Mouse (Mus musculus) splenic B cell, adult 2 months (primary cell): ENCODE measurements around the gene Pbx1.

Experiments
- DNase-seq: peaks from one replicate; pipeline ENCODE4 v3.0.0-alpha.2; 2011; ENCODE audit warnings: low read depth, low spot score
- H3K27me3 ChIP-seq: 2 replicates; pipeline ENCODE4 v1.6.1; 2012; ENCODE audit warnings: mild to moderate bottlenecking, low read length, moderate library complexity, mixed read lengths; ENCODE audit not compliant: control insufficient read depth, poor library complexity, insufficient read depth, severe bottlenecking
- H3K36me3 ChIP-seq: 2 replicates; pipeline ENCODE4 v1.6.1; 2012; ENCODE audit warnings: mild to moderate bottlenecking, low read length, moderate library complexity, mixed read lengths; ENCODE audit not compliant: control insufficient read depth, poor library complexity, insufficient read depth, severe bottlenecking

The Pbx1 gene

DNA sequence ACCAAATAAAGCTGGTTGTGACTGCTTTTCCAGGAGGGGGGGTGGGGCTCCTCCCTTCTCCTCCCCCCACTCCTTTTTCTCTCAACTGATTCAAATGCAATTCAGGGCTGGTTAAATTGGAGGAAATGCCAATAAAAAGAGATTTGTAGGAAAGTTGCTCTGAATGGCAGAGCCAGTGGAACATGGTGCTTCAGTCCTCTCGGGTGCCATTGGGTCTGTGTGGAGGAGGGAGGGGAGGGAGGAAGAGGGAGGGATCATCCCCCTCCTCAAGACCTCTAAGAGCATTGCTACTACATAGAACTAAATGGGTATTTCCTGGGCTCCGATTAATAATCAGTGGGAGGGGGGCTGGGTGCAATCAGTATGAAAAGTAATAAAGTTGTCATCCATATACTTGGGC, 135.8 kb downstream of the Pbx1 start:
- Histone ChIP-seq H3K36me3 (no peaks in the 10 kb centered on the region), H3K27me3 (no peaks in the 10 kb centered on the region; the same call in 1 of the 2 replicates)
- no peak for DNase-seq

DNA sequence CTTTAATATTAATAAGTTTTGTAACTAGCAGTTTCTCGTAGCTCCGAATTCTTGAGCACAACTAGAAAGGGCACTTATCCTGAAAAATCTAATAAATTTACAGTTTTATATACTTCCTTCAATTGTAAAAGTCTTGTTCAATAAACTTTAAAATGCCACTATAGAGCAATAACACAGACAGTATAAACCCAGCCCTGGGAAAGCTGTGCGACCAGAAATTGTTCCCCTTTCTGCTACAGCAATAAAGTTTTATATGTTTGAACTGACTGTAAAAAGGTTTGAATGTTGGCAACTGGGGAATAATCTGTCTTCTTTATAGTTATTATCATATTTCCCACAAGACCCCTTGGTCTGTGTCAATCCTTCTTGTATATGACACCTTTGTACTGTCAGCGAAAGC, 136.3 kb downstream of the Pbx1 start:
- Histone ChIP-seq H3K27me3 (no peaks in the 10 kb centered on the region; the same call in 1 of the 2 replicates), H3K36me3 (no peaks in the 10 kb centered on the region)
- no peak for DNase-seq

DNA sequence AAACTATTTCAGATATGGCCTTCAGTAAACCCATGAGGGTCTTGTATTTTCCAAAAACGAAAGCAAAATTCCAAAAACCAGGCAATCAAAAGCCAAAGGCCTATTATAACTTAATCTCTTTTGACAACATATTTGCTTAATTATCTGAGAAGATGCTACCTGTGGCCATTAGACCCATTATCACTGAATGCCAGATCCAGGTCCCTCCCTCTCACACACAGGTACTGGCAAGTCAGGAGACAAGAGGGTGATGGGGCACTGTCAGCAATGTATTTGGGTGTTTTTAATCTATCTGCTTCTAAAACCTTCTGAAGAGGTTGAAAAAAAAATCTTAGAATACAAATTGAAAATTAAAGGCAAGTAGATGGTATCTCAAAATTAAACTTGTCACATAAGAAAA, 138.4 kb downstream of the Pbx1 start:
- Histone ChIP-seq H3K36me3 (no peaks in the 10 kb centered on the region), H3K27me3 (no peaks in the 10 kb centered on the region; the same call in 1 of the 2 replicates)
- no peak for DNase-seq

DNA sequence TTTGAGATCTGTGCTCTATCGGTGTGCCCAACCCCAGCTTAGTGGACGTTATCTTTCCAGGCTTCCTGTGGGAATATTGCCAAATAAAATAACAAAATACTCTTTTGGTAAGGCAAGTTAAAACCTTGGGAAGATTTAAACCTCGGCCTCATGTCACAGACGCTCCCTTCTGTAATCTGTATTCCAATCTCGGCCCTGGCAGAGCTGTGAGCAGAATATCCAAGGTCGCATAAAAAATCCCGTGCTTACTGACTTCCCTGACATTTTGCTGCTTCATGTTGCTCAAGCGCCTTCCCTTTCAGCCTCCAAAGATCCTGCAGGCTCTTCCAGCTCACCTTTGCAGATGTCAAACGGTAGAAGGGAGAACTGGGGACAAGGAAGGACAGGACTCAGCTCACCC, 140.0 kb downstream of the Pbx1 start:
- H3K36me3 ChIP-seq, result no peaks in the 10 kb centered on the region
- DNase-seq, result no peak
- no peaks in the 10 kb centered on the region; the same call in 1 of the 2 replicates for H3K27me3 ChIP-seq

DNA sequence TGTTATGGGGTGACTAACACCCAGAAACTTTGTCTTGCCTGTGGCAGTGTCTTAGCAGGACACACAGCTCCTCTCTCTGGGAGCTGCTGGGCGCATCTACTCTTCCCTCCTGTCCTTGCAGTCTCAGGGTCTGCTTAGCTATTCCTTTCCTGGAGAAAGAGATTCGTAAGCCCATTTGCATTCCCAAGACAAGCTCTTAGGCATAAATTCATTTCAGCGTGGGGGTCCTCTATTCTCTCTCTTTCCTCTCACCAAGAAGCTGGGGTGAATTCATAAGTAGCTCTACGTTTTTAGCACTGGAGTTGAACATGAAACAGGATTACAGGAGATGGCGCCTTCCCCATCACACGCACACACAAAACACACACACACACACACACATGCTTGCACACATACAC, 140.4 kb downstream of the Pbx1 start:
- Histone ChIP-seq H3K27me3 (no peaks in the 10 kb centered on the region; the same call in 1 of the 2 replicates), H3K36me3 (no peaks in the 10 kb centered on the region)
- DNase-seq, result no peak

DNA sequence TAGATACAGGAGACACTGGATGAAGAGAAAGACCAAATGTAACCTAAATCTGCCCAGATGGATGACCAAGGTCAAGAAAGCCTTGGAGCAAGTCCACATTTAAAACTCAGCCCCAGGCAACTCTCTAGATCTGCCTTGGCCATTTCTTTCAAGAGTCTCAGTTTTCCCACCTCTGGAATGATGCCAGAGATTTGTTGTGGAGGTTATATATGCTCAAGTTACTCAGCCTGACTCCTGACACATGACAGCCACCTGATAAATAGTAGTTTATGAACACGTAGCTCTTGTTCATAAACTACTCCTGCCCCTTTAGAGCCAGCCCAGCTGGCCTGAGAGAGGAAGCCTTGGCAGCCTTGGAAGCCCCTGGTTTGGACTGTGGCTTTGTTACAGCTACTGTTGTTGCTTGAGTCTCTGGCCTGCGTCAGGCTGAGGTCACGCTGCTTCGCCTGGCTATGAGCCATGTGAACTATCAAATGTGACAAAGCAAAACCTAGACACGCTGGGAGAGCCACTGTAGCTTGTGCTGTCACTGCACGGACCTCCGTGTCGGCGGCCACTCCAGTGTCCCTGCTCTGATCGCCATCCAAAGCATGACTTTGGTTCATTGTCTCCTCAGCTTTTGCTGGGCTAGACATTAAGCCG, 140.9 kb downstream of the Pbx1 start:
- Histone ChIP-seq H3K36me3 (no peaks in the 10 kb centered on the region), H3K27me3 (no peaks in the 10 kb centered on the region; the same call in 1 of the 2 replicates)
- DNase-seq, result no peak

DNA sequence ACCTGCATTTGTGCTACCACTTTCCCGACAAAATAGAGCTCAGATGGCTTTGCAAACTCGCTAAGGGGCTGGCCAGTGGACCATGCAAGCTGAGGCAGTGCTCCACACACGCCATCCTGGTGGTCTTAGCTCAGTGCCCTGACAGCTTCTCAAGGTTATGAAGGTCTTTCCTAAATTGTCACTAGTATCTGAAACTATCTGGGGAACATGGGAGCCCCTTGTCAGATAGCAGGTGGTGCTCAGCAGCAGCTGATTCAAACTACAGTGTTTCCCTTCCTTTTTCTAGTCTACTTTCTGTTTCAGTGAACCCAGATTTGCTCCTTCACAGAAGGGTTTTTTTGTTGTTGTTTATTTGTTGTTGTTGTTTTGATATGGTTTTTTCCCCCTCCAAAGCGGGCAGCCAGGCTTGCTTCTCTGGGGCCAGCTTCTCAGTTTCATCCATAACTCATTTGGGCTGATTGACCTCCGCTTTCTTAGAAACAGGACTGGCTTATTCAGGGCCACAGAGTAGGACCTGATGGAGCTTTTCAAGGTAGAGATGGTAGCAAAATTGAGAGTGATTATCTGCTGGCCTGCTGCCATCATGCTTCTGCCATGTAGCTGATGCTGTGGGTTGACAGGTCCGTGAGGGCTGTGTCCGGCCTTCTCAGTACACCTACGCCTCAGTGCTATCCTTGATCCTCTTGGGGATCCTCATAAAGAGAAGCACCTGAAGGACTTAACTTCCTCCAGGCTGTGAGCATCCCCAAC, 141.7 kb downstream of the Pbx1 start:
- no peaks in the 10 kb centered on the region for H3K36me3 ChIP-seq
- no peak for DNase-seq
- H3K27me3 ChIP-seq, result no peaks in the 10 kb centered on the region; the same call in 1 of the 2 replicates

DNA sequence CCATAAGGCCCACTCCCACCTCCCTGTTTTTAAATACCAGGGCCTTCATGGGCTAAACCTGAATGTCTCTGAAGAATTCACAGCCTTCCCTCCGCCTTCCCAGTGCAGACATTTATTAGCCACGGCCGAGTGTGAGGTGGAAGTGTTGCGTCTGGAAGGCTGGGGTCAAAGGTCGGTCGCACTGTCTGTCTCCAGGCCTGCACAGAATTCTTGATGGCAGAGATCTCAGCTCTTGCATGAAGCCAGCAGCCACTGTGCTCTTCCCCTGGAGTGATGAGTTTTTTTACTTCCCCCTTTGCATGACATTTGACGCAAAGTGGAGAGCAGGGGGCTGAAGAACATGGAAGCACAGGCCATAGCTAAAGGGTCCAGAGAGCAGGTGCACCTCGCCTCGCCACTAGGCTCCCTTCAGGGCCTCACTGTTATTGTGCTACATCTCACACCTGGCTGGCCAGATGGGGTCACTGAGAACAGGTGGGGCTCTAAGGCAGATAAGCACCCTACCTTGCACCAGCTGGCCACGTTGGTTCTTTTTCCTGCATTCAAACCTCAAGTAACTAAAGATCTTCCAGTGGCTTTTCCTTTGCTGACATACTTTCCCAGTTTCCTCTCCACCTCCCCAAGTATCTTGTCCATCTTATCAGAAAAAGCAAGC, 143.1 kb downstream of the Pbx1 start:
- Histone ChIP-seq H3K36me3 (no peaks in the 10 kb centered on the region), H3K27me3 (no peaks in the 10 kb centered on the region; the same call in 1 of the 2 replicates)
- DNase-seq, result no peak

DNA sequence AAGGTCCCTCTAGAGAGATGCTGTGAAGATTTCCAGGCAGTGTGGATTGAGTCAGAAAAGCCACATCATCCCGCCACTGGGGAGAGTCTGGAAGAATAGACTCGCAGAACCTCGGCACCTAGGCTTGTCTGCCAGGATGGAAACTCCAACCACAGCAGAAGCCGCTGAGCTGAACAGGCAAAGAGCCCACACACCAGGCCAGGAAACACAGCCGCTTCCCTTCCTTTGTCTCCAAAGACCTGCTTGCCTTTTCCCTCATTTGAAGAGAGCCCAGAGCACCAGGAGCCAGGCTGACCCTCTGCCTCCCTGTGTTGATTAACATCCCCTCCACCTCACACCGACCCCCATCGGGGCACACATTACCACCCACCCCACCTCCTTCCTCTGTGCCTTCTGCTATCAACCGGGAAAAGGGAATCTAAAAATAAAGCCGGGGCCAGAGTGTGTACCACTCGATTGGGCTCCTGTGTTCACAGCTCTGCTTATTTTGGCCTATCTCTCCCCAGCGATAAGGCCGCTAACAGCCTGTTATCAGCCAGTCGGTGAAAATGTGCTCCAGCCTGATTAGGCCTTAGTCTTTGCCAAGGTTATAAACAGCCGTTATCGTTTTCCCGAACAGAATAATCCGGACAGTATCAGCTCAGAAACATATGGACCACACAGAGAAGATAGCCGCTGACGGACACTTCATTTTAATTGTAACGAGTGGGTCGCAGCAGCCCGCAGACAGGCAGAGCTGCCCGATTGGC, 144.1 kb downstream of the Pbx1 start:
- DNase-seq, result no peak
- Histone ChIP-seq H3K27me3 (no peaks in the 10 kb centered on the region), H3K36me3 (no peaks in the 10 kb centered on the region)

DNA sequence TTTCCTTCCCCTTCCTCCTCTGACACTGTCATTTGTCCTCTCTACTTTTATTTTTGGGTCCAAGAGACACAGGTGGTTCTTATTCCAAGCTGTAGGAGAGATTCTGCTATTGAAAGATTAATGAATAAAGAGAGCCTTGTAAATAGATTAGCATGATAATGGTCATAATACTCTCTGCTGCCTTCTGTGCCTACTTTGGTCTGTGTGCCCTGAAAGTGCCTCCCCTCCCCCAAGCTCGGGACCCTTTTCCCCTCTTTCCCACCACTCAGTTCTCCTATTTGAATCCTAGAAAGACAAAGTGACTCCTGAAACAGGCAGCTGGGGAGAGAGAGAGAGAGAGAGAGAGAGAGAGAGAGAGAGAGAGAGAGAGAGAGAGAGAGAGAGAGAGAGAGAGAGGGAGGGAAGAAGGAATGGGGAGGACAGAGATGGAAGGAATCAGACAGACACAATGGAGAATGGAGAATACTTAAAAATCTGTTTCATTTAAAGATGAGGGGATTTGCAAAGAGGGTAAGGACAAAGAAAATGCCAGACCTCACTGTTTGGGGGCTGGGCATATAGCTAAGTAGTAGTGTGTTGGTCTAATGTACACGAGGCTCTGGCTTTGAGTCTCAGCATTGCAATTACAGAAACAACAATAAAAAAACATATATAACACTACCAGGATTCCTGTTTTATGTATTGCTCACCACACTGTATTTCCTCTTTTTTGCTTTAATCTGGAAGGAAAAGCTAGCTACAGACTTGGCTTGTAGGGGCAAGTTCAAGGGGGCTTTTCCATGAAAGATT, 145.0 kb downstream of the Pbx1 start:
- no peaks in the 10 kb centered on the region for H3K36me3 ChIP-seq
- no peak for DNase-seq
- H3K27me3 ChIP-seq, result no peaks in the 10 kb centered on the region

DNA sequence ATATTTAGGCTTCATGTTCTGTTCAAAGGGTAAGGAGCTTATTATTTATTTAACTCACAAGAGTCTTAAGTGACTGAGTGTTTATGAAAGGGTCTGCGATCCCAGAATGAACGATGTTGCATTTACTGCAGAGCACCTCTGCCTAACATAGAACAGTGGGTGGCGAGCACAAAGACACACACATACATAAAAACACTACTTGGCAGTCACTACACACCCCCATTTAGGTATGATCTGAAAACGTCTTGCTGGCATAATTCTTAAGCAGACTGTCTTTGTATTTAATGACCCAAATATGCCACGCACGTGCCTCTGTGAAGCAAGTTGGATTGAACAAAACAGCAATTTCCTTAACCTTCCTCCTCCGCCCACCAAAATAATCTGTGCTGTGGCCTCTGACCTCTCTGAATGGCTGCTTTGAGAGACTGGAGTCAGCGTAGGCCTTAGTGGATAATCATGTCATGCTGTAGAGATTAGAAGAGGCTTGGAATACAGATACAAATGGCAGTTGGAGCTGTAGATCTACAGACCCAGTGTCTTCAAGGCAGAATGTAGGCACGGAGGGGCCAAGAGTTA, 147.4 kb downstream of the Pbx1 start:
- Histone ChIP-seq H3K36me3 (no peaks in the 10 kb centered on the region), H3K27me3 (no peaks in the 10 kb centered on the region)
- no peak for DNase-seq

DNA sequence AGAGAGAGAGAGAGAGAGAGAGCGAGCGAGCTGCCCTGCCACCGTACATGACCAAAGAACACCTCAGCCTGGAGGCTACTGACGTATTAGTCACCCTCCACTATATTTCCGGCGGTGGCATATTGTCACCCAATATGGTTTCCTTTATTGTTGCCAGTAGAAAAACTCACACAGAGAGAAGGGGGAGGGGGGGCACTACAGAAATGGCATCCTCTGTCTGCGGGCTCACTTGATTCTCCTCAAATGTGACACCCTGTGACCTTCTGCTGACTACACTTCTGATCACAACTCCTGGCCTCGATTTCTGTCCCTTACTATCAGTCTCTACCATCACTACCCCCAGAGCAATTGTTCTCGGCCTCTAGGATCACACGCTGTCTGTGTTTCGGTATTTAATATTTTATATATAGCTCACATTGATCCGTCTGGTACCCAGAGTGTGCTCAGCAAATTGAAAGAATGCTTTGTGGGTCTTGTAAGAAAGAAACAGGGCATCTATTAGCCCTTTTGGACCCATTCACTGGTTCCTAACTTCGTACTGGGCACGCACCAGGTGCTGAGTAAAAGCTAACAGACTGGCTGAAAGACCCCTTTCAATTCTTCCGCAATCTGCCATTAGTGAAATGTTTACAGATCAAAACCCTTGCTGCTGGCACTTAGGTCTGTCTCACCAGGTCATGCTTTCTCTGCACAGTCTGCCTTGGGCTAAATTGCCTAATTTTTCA, 148.1 kb downstream of the Pbx1 start:
- H3K27me3 ChIP-seq, result no peaks in the 10 kb centered on the region
- DNase-seq, result no peak
- H3K36me3 ChIP-seq, result no peaks in the 10 kb centered on the region

DNA sequence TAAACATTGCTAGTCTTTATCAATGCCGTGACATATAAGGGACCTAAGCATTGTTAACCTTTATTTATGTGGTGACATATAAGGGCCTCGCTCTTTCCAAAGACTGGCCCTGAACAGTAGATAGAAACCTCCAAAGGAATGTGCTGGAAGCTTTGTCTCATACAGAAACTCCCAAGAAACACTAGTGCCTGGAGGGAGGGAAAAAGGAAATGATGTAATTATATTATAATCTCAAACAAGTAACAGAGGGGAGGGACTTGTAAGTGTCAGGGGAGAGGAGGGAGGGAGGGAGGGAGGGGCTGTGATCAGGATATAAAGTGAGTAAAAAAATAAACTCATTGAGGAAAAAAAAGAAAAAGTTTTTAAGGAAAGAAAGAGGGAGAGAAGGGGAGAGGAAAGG, 148.6 kb downstream of the Pbx1 start:
- no peak for DNase-seq
- Histone ChIP-seq H3K36me3 (no peaks in the 10 kb centered on the region), H3K27me3 (no peaks in the 10 kb centered on the region)
